Mouse (Mus musculus) embryo, embryonic 11.5 days (tissue): ENCODE data around the gene Stk39.

Experiments
- DNase-seq: peaks from one replicate; pipeline ENCODE4 v3.0.0-alpha.2; 2012; ENCODE audit warnings: low read depth, low spot score

The Stk39 gene

DNA sequence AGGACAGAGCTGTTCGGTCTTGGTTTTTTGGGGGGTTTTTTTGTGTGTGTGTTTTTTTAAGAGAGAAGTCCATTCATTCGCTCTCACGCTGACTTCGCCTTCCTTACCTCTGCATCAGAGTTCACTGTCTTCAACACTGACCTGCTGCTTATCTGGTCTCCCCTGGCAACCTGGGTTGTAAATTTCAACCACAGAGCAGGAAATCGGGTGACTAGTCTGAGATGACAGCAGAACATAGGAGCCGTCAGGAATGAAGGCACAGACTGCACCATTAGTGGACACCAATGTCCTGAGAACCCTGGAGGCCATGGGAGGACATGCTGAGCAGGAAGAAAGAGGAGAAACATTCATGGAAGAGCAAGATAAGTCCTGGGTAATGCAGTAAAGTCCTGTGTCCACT is 51.1 kb downstream of the Stk39 start:
- no peak for DNase-seq

DNA sequence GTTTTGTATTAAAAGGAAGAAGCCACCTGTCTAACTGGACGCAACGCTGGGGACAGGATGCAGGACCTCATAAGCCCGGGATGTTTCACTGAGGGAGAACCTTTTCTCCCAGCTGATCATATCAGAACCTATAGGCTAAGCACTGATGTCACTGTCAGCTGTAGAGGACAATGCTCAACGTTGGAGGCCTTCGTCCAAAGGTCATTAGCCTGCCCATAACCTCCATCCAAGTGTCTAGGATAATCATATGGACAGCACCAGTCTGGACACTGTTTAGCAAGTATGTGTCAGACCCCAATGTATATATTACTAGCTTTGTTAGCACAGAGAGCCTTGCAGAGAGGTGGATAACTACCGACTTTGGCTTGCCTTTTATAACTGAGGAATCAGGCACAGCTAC is 51.8 kb downstream of the Stk39 start:
- no peak for DNase-seq

- DNase-seq, result no peak
Measured at GRCm38 (mm10) chr2:68419746-68420145, 52.3 kb downstream of the Stk39 start.

- no peak for DNase-seq
Measured at GRCm38 (mm10) chr2:68419165-68419564, 52.9 kb downstream of the Stk39 start.

DNA sequence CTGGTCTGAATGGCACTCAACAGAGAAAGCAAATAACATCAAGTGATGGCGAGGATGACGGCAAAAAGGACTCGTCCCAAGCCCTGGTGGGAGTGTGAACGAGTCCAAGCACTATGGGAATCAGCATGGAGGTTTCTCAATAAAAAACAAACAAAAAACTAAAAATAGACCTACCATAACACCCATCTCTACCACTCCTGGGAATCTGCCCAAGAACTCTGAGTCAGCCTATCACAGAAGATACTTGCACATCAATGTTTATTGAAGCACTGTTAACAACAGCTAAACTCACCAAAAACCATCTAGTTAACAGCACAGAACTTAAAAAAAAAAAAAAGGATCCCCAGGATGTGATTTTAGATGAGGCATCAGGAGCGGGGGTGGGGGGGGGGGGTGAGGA is 55.0 kb downstream of the Stk39 start:
- DNase-seq, result no peak

DNA sequence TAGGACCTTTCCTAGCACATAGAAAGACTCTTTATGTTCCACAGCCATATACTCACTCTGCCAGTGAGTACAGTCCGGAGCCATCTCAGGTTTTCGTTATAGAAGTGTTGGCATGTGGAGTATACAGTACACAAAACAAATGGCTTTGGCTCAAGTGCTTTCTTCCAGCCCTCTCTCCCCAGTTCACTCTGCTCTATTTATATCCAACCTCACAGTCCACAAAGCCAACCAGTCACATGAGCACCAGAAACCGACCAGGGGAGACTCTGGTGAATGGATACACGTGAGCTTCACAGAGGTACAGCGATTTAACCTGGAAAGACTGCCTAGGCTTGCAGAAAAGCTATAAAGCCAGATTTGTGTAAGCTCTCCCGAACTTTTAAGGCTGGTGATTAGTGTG is 56.4 kb downstream of the Stk39 start:
- no peak for DNase-seq

- DNase-seq, result no peak
Measured at GRCm38 (mm10) chr2:68412149-68412548, 59.9 kb downstream of the Stk39 start.

DNA sequence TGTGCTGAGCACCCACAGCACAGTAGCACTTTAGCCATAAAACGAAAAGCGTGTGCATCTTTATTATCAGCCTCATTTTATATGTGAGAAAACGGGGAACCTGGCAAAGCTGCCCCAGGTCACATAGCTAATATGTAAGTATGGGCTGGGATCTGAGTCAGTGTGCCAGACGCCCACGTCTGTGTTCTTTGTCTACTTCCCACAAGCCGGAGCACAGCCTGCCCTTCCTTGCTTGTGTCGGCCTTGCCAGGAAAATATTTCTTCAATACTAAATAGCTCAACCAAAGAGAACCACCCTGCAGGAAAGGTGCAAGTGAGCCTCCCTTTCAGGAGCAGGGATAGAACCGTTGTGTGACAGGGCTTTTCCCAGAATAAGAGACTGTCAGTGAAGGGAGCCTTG is 60.9 kb downstream of the Stk39 start:
- no peak for DNase-seq

DNA sequence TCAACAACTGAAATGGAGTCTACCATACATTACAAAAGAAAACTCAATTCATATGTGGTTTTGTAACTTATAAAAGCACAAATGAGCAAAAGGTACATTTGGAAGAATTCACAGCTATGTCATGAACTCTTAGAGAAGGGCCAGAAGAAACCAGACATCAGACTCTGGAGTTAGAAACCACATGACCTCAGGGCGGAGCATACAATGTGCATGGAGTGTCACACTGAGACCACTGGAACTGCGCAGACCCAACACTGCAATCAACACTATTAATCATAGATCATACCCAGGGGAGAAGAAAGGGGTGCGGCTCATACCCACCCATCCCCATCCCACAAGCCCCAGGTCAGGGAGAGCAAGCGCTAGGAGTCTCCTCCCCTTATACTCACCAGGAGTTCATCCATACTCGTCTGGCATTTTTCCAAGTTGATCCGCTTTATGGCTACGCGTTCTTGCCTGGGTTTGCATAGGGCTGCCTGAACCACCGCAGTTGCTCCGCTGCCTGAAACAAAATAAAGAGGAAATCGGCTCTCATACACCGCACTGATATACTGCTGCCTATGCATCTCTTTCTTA is 62.3 kb downstream of the Stk39 start:
- DNase-seq, result no peak

- DNase-seq, result no peak
Measured at GRCm38 (mm10) chr2:68408271-68408980, 63.6 kb downstream of the Stk39 start.

GRCm38 (mm10) chr2:68407179-68407950 is 64.7 kb downstream of the Stk39 start:
- no peak for DNase-seq

DNA sequence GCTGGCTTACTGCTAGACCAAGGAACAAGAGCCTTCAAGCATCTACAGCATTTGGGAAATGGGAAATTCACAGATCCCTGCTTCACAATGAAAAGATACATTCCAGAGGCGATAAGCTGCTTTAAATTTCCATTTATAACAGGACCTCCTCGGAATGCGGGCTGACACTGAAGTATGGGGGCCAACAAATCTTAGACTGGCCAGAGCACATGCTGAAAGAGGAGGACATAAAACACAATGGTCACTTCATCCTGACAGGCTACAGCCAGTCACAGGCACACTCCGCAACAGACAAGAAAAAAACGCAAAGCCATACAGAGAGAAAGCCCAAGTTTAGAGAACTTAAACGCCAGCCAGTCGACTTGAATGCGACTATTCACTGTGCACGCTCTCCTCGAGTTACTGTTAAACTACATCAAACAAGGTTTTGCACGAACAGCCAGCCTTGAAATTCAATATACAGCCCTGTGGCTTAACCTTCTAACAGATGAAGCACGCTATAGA is 65.4 kb downstream of the Stk39 start:
- DNase-seq, result no peak

- DNase-seq, result no peak
Measured at GRCm38 (mm10) chr2:68405163-68405715, 66.8 kb downstream of the Stk39 start.

GRCm38 (mm10) chr2:68404274-68405162 is 67.5 kb downstream of the Stk39 start:
- DNase-seq, result peak; percentile 36

DNA sequence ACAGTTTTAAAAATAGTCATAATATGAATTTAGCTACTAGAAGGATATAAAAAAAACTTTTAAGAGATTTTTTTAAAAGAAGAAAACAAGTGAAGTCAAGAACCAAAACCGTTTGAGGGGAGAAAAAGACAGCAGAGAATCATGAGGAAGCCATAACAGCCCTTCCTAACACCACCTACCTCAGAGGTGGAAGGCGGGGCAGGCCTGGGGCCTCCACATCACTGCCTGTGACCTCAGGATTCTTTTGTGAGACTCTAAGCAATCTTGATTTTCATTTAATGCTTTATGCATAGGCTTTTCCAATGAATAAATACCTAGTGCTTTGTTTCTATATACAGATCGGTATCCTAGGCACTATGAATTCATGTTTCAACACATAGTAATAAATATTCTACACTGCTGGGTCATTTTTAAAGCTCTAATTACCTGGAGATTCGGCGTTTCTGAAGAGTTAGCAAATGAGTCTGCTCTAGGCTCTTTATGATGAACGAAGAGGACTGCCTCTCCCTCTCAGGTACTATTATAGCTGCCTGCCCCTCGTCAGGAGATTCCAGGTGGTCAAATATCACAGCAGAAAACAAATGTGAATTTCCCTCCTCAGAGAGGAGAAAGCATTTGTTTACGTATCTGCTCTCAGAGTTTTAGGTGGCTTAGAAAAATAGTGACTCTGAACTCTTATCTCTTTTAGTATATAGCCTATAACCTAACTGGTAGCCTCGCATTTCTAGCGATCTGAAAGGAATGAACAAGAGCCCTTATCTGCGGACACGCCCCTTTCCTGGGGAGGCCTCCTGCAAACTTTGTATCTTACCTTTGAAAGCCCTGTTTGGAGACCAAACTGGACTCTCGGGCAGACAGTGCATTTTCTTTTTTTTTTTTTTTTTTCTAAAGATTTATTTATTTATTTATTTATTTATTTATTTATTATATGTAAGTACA is 78.2 kb downstream of the Stk39 start:
- no peak for DNase-seq

DNA sequence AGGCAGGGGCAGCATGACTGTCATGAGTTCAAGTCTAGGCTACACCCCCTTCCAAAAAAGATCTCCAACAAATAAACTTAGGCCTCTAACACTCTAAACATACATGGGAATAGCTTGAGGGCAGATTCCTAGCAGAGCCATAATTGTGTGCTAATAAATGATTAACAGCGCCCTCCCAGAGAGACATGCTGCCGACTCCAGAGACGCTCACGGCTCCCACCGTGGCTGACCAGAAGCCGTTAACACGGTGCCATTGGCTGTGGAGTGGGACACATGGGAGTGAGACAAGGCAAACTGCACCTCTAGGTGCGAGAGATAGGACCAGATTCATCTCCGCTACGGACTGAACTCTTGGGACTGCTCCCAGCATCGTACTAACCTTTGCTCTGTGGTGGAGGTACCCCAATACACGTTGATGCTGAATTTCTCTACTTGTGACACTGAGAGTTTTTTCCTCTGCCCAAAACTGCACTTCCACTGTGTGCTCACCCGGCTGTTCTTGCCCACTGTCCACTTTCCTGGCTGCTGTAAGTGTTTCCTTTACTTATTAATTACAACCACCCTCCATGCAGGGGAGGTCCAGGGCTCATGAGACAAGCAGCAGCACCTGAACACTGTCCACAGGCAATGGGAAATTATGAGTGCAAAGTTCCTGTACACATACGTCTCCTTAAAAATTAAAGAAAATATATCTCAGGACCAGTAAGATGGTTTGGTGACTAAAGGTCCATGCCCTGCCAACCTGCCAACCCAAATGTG is 84.1 kb downstream of the Stk39 start:
- no peak for DNase-seq

GRCm38 (mm10) chr2:68386313-68386863 is 85.7 kb downstream of the Stk39 start:
- DNase-seq, result no peak

GRCm38 (mm10) chr2:68385654-68386312 is 86.3 kb downstream of the Stk39 start:
- no peak for DNase-seq

DNA sequence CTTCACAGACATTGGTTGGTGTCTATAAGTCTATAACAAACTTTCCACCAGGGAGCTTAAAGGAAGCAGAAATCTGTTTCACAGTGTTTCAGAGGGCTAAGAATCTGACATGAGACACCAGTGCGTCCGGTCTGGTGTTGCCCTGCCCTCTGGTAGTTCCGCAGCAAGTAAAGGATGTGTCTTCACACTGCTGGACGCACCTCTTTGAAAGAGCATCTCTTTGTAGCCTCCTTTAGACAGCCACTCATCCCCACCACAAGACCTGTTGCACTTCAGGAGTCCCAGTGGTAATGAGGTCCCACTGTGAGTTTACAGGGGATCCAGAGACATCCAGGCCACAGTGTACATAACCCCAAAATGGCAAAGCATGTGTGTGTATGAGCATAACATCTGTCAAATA is 88.1 kb downstream of the Stk39 start:
- no peak for DNase-seq
